Mouse (Mus musculus): ENCODE results near the gene Ptdss2. TPM values are rescaled to one million over a fixed set of nuclear protein-coding genes. Genes with fewer than 3 reads are reported as not detected.

Ptdss2 gene
- 10 to 100 TPM; 19.5 to 20.5 TPM for total RNA-seq (2021)
- long read RNA-seq, experiment 1, transcript Ptdss2-201 (12 exons, 3,624 nt), result major isoform, 9 of 13 reads
- long read RNA-seq, experiment 1, partial matches to known transcripts, result 1 of 13 reads
- long read RNA-seq, experiment 1, other reads (novel, unspliced or antisense), result 3 of 13 reads
- long read RNA-seq, experiment 2, transcript Ptdss2-201 (12 exons, 3,624 nt), result major isoform, 12 of 24 reads
- long read RNA-seq, experiment 2, partial matches to known transcripts, result 1 of 24 reads
- long read RNA-seq, experiment 2, other reads (novel, unspliced or antisense), result 10 of 24 reads

DNA sequence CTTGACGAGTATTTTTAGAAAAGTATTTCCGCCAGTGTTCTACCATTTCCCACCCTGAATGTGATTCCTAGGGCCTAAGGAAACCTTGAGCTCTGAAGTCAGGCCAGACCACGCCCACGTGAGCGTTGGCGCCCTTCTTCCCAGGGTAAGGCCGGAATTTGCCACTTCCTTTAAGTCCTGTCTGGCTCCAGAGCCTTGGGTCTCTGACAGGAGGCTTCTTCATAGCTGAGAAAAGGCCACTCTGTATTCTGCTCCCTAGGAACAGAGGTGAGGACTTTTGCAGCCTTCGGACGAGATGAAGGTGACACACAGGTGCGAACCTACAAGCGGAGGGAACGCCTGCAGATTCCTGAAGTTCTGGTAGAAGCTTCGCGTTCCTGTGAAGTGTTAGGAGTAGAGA is at the start of gene Ptdss2:
Gene Ptdss2 (plus strand): TSS at position 138 of the 400 bp plus-strand sequence.
- no peak for TF ChIP-seq CTCF (IDR thresholded peaks at IDR 0.05)
- peak within 1 kb of the TSS; percentile 73 for H3K4me3 ChIP-seq
- intact Hi-C loops (cut with DNase I), result loop anchor here (2.0 kb wide), 1 partner anchor 51 kb away; the partner anchor contains the start of gene Rnh1
- H3K27ac ChIP-seq, result peak within 1 kb of the TSS; percentile 89
- DNase-seq, result peak; percentile 49

GRCm38 (mm10) chr7:141073782-141074181 is 48.4 kb upstream of the Ptdss2 start:
- TF ChIP-seq CTCF (IDR thresholded peaks at IDR 0.05), result no peak
- no peak overlapping the region for H3K4me3 ChIP-seq
- H3K27ac ChIP-seq, result no peak overlapping the region
- DNase-seq, result no peak
- intact Hi-C loops (cut with DNase I), result loop anchor here (5.0 kb wide), 1 partner anchor 104 kb away; no protein-coding TSS in a partner anchor

DNA sequence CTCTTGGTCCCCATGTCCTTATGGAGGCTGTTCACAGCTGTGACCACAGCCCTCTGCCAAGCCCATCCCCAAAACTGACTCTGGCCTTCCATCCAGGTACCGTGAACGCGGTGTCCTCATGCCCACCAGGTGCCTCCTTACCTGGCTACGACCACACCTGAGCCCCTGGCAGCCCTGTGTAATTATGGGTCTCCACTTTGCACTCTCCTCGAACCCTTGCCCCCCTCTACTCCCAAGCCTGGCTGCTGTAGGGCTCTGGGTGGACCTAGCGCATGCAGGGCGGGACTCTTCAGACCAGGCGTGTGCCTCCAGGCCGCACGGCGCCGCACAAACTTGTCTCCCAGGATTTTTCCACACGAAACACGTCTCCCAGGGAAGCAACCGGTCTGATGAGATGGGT is 44.3 kb upstream of the Ptdss2 start, which contains the start of gene Pkp3:
Gene Pkp3 (plus strand): TSS at position 378 of the 400 bp plus-strand sequence.
- Histone ChIP-seq H3K27ac (no peak within 1 kb of the TSS), H3K4me3 (no peak within 1 kb of the TSS)
- intact Hi-C loops (cut with DNase I), result no loop called here
- DNase-seq, result no peak
- no peak for TF ChIP-seq CTCF (IDR thresholded peaks at IDR 0.05)

GRCm38 (mm10) chr7:141078876-141079275 is 43.3 kb upstream of the Ptdss2 start:
- Histone ChIP-seq H3K27ac (no peak overlapping the region), H3K4me3 (no peak overlapping the region)
- no peak for TF ChIP-seq CTCF (IDR thresholded peaks at IDR 0.05)
- intact Hi-C loops (cut with DNase I), result no loop called here
- DNase-seq, result no peak

GRCm38 (mm10) chr7:141079481-141080449 is 42.4 kb upstream of the Ptdss2 start:
- H3K4me3 ChIP-seq, result peak overlapping the region; percentile 15; the same call in 1 of the 2 replicates
- intact Hi-C loops (cut with DNase I), result no loop called here
- no peak for DNase-seq
- no peak for TF ChIP-seq CTCF (IDR thresholded peaks at IDR 0.05)
- no peak overlapping the region for H3K27ac ChIP-seq

DNA sequence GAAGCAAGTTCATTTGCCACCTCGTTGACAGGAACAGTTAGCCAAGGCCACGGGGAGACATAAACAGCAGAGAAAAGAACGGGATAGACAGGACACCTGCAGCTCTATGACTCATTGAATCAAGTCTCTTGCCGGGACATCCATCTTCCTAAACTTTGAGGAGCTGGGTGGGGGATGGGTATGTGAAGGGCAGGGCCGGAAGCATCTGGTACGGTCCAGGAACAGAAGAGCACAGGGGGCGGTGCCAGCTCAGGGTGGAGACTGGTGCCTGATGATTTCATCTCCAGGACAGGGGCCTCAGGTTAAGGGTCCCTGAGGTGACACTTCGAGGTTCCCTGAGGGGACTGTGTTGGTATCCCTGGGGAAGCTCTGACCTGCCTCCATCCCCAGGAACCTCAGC is 34.3 kb upstream of the Ptdss2 start:
- no peak overlapping the region for H3K4me3 ChIP-seq
- no peak for TF ChIP-seq CTCF (IDR thresholded peaks at IDR 0.05)
- no peak overlapping the region for H3K27ac ChIP-seq
- DNase-seq, result no peak
- intact Hi-C loops (cut with DNase I), result no loop called here

GRCm38 (mm10) chr7:141088473-141088872 is 33.7 kb upstream of the Ptdss2 start:
- Histone ChIP-seq H3K27ac (no peak overlapping the region), H3K4me3 (peak overlapping the region; percentile 9)
- TF ChIP-seq CTCF (IDR thresholded peaks at IDR 0.05), result no peak
- DNase-seq, result no peak
- intact Hi-C loops (cut with DNase I), result no loop called here

- intact Hi-C loops (cut with DNase I), result loop anchor here (5.0 kb wide), 1 partner anchor 102 kb away; the partner anchor contains the start of genes Hras and Lrrc56
- no peak for DNase-seq
- Histone ChIP-seq H3K4me3 (no peak overlapping the region), H3K27ac (no peak overlapping the region)
- TF ChIP-seq CTCF (IDR thresholded peaks at IDR 0.05), result no peak
These were observed 32.0 kb upstream of the Ptdss2 start for GRCm38 (mm10) chr7:141090228-141090627.

GRCm38 (mm10) chr7:141092051-141092735 is 30.0 kb upstream of the Ptdss2 start:
- peak; percentile 93 for DNase-seq
- TF ChIP-seq CTCF (IDR thresholded peaks at IDR 0.05), result peak; percentile 73
- Histone ChIP-seq H3K4me3 (peak overlapping the region; percentile 59), H3K27ac (peak overlapping the region; percentile 32; the same call in 1 of the 2 replicates)
- intact Hi-C loops (cut with DNase I), result loop anchor here (1.0 to 5.0 kb wide), 3 partner anchors 80 to 100 kb away; partner anchors contain the start of genes Hras, Lrrc56 and Rnh1

DNA sequence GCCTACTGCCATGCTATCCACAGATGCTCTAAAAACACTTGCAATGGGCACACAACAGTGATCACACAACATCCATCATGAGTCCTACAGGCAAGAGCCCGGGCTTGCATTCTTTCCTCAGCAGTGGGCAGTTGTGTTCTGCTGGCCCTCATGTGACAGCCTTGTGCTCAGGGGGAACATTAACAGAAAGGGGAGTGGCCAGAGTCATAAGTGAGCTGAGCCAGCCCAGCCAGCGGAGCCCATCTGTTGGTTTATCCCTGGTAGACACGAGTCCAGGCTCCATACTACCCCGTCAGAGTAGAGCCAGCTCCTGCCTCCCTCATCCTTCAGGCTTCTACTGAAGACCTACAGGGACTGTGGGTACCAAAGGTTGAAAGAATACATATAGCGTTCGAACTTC is 28.2 kb upstream of the Ptdss2 start:
- Histone ChIP-seq H3K4me3 (no peak overlapping the region), H3K27ac (no peak overlapping the region)
- DNase-seq, result no peak
- no peak for TF ChIP-seq CTCF (IDR thresholded peaks at IDR 0.05)
- intact Hi-C loops (cut with DNase I), result loop anchor here (5.0 kb wide), 1 partner anchor 98 kb away; the partner anchor contains the start of genes Hras and Lrrc56

DNA sequence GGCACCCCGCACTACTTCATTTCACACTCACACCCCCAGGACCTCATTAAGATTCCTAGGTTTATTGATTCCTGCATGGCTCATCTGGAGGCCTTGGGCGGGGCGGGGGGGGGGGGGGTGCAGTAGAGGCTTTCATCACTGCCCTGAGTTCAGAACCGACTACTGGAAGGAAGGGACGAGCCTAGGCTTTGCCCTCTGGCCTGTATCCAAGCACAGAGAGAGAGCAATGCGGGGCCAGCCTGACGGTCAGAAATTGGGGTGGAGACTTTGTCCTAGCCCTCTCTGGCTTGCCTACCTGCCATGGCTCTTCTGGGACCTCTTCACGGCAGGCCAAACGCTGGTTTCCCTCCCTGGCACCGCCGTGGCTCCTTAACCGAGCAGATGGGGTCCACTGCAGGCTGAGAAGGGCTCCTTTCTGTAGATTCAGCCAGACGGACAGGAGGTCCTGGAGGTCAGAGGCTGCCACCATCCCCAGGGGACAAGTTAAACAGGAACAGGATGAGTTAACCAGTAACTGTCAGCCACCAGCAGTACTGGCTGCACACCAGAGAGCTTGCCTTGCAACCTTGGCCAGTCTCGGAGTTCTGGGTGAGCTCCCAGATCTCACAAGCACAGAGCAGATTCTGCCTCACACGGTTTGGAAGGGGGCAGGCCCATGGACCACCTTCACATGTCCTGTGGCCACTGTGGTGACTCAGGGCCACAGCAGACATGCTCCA is 27.5 kb upstream of the Ptdss2 start:
- no peak overlapping the region; the same call in 1 of the 2 replicates for H3K27ac ChIP-seq
- no peak for TF ChIP-seq CTCF (IDR thresholded peaks at IDR 0.05)
- H3K4me3 ChIP-seq, result no peak overlapping the region
- intact Hi-C loops (cut with DNase I), result loop anchor here (5.0 kb wide), 1 partner anchor 98 kb away; the partner anchor contains the start of genes Hras and Lrrc56
- DNase-seq, result no peak
